Mouse (Mus musculus) adrenal gland, adult 18-20 months (tissue): Measurements from ENCODE around the gene Siglece. TPM values are rescaled to one million over a fixed set of nuclear protein-coding genes. Genes with fewer than 3 reads are reported as not detected.
"Not testable (repeated sequence)": the region's sequence is repeated elsewhere in the genome, so short reads cannot be mapped to it uniquely, and the experiment has no call there.

Experiments used
- DNase-seq, 2 experiments: peaks; one replicate each; pipeline ENCODE4 v3.0.0; 2021 to 2022; ENCODE audit warnings: low spot score in 2 of 2
- long read RNA-seq, 2 experiments: library from polyadenylated mRNA; stranded (forward); transcript quantifications; one replicate each; pipeline ENCODE4 v2.0.0; 2021
- total RNA-seq, 2 experiments: library from RNA; stranded (reverse); gene quantifications; 1 replicate in 1 of 2; 2 replicates in 1 of 2; pipeline ENCODE4 v1.2.3; 2021

Gene Siglece
- 1 to 10 TPM; 3.4 to 3.6 TPM for total RNA-seq
- long read RNA-seq, experiment 1, partial matches to known transcripts = 0 of 5 reads
- long read RNA-seq, experiment 1, other reads (novel, unspliced or antisense) = 1 of 5 reads
- long read RNA-seq, experiment 2, partial matches to known transcripts = 1 of 3 reads
- long read RNA-seq, experiment 2, other reads (novel, unspliced or antisense) = 0 of 3 reads

- no peak for DNase-seq
These were observed at the start of gene Siglece for GRCm38 (mm10) chr7:43660002-43660401. Gene Siglece (minus strand): TSS chr7:43660161.

- no peak for DNase-seq
These were observed 30.2 kb upstream of the Siglece start, which contains the start of gene Klk14 for GRCm38 (mm10) chr7:43690118-43690517. Gene Klk14 (plus strand): TSS chr7:43690418.

GRCm38 (mm10) chr7:43685088-43685487, 25.1 kb upstream of the Siglece start:
- no peak for DNase-seq

GRCm38 (mm10) chr7:43682511-43682910, 22.6 kb upstream of the Siglece start:
- not testable (repeated sequence) for DNase-seq

- DNase-seq = peak; percentile 52 to 64
These were observed 21.0 kb upstream of the Siglece start for GRCm38 (mm10) chr7:43680960-43681359.

- peak; percentile 45 to 52 for DNase-seq
These were observed 18.6 kb upstream of the Siglece start for GRCm38 (mm10) chr7:43678517-43678916.

- no peak for DNase-seq
These were observed 15.1 kb upstream of the Siglece start for GRCm38 (mm10) chr7:43675091-43675490.

- DNase-seq = no peak
These were observed 12.8 kb upstream of the Siglece start for GRCm38 (mm10) chr7:43672581-43673260.

- peak; percentile 77 to 78 for DNase-seq
These were observed 12.0 kb upstream of the Siglece start, which contains the start of gene Ctu1 for GRCm38 (mm10) chr7:43671809-43672580. Gene Ctu1 (plus strand): TSS chr7:43672016.

- no peak for DNase-seq
These were observed 11.3 kb upstream of the Siglece start for GRCm38 (mm10) chr7:43671064-43671808.

- DNase-seq = no peak
These were observed 8.6 kb upstream of the Siglece start for GRCm38 (mm10) chr7:43668582-43668981.

- DNase-seq = not testable (repeated sequence)
These were observed 7.3 kb upstream of the Siglece start for GRCm38 (mm10) chr7:43667221-43667620.

GRCm38 (mm10) chr7:43662804-43663203, 2.8 kb upstream of the Siglece start:
- DNase-seq = no peak

GRCm38 (mm10) chr7:43656232-43656631, 3.7 kb downstream of the Siglece start:
- DNase-seq = no peak

- no peak for DNase-seq
These were observed 5.4 kb downstream of the Siglece start for GRCm38 (mm10) chr7:43654519-43654918.

- no peak for DNase-seq
These were observed 7.3 kb downstream of the Siglece start for GRCm38 (mm10) chr7:43652683-43653082.

- no peak for DNase-seq
These were observed 16.8 kb downstream of the Siglece start for GRCm38 (mm10) chr7:43643046-43643652.

- peak in 1 of 2 experiments; percentile 41 for DNase-seq
These were observed 17.4 kb downstream of the Siglece start for GRCm38 (mm10) chr7:43642587-43642986.

GRCm38 (mm10) chr7:43637118-43637517, 22.8 kb downstream of the Siglece start:
- DNase-seq = no peak

GRCm38 (mm10) chr7:43636194-43636593, 23.8 kb downstream of the Siglece start:
- DNase-seq = no peak

- DNase-seq = no peak
These were observed 25.5 kb downstream of the Siglece start, which contains the start of gene Ceacam18 for GRCm38 (mm10) chr7:43634500-43634899. Gene Ceacam18 (plus strand): TSS chr7:43634707.
